Mouse (Mus musculus): ENCODE measurements around the gene Nufip2.
"Not testable (repeated sequence)": the region's sequence is repeated elsewhere in the genome, so short reads cannot be mapped to it uniquely, and the experiment has no call there.

Nufip2 gene

GRCm38 (mm10) chr11:77685383-77686265 is at the start of gene Nufip2:
TSS of gene Nufip2 (plus strand) at chr11:77686155.
- peak; percentile 97 for DNase-seq (ENCODE audit: extremely low spot score, low spot score)

- DNase-seq (ENCODE audit: extremely low spot score, low spot score): no peak
Measured at GRCm38 (mm10) chr11:77641390-77641789, 44.6 kb upstream of the Nufip2 start.

- no peak for DNase-seq (ENCODE audit: extremely low spot score, low spot score)
Measured at GRCm38 (mm10) chr11:77645481-77645880, 40.5 kb upstream of the Nufip2 start.

- DNase-seq (ENCODE audit: extremely low spot score, low spot score): no peak
Measured at GRCm38 (mm10) chr11:77648878-77649277, 37.1 kb upstream of the Nufip2 start.

- DNase-seq (ENCODE audit: extremely low spot score, low spot score): no peak
Measured at GRCm38 (mm10) chr11:77652484-77652883, 33.5 kb upstream of the Nufip2 start.

- not testable (repeated sequence) for DNase-seq (ENCODE audit: extremely low spot score, low spot score)
Measured at GRCm38 (mm10) chr11:77653406-77654190, 32.4 kb upstream of the Nufip2 start.

GRCm38 (mm10) chr11:77659986-77660385 is 26.0 kb upstream of the Nufip2 start:
- DNase-seq (ENCODE audit: extremely low spot score, low spot score): no peak

GRCm38 (mm10) chr11:77663639-77664038 is 22.3 kb upstream of the Nufip2 start:
- no peak for DNase-seq (ENCODE audit: extremely low spot score, low spot score)

- DNase-seq (ENCODE audit: extremely low spot score, low spot score): no peak
Measured at GRCm38 (mm10) chr11:77664046-77664445, 21.9 kb upstream of the Nufip2 start.

- not testable (repeated sequence) for DNase-seq (ENCODE audit: extremely low spot score, low spot score)
Measured at GRCm38 (mm10) chr11:77665384-77665783, 20.6 kb upstream of the Nufip2 start.

GRCm38 (mm10) chr11:77666766-77667165 is 19.2 kb upstream of the Nufip2 start:
- not testable (repeated sequence) for DNase-seq (ENCODE audit: extremely low spot score, low spot score)

- DNase-seq (ENCODE audit: extremely low spot score, low spot score): no peak
Measured at GRCm38 (mm10) chr11:77672746-77673145, 13.2 kb upstream of the Nufip2 start.

GRCm38 (mm10) chr11:77673428-77673991 is 12.4 kb upstream of the Nufip2 start:
- DNase-seq (ENCODE audit: extremely low spot score, low spot score): no peak

- DNase-seq (ENCODE audit: extremely low spot score, low spot score): no peak
Measured at GRCm38 (mm10) chr11:77680018-77680417, 5.9 kb upstream of the Nufip2 start.

- DNase-seq (ENCODE audit: extremely low spot score, low spot score): no peak
Measured at GRCm38 (mm10) chr11:77684896-77685295, 1.1 kb upstream of the Nufip2 start.

- peak; percentile 71 for DNase-seq (ENCODE audit: extremely low spot score, low spot score)
Measured at GRCm38 (mm10) chr11:77686346-77686840, 438 bp downstream of the Nufip2 start.

GRCm38 (mm10) chr11:77686841-77687540 is 1.0 kb downstream of the Nufip2 start:
- DNase-seq (ENCODE audit: extremely low spot score, low spot score): peak; percentile 86

- peak; percentile 65 for DNase-seq (ENCODE audit: extremely low spot score, low spot score)
Measured at GRCm38 (mm10) chr11:77687541-77688131, 1.7 kb downstream of the Nufip2 start.

GRCm38 (mm10) chr11:77693026-77693425 is 7.1 kb downstream of the Nufip2 start:
- DNase-seq (ENCODE audit: extremely low spot score, low spot score): no peak

GRCm38 (mm10) chr11:77697232-77697631 is 11.3 kb downstream of the Nufip2 start:
- DNase-seq (ENCODE audit: extremely low spot score, low spot score): no peak

GRCm38 (mm10) chr11:77705920-77706319 is 20.0 kb downstream of the Nufip2 start:
- DNase-seq (ENCODE audit: extremely low spot score, low spot score): no peak

Data from neural tube, embryonic 10.5 days (tissue).